Mouse (Mus musculus) testis, adult 2 months (tissue): ENCODE results near the gene Fto.

Source experiments
- CTCF ChIP-seq: fragments of 200-500 bp; IDR thresholded peaks from 2 replicates; pipeline ENCODE4 v1.5.1; 2012; ENCODE audit warnings: low read depth, mild to moderate bottlenecking, inconsistent platforms, low read length, moderate library complexity; ENCODE audit not compliant: control insufficient read depth, insufficient read depth, insufficient replicate concordance
- POLR2A ChIP-seq: fragments of 200-500 bp; IDR thresholded peaks from 2 replicates; pipeline ENCODE4 v1.6.1; 2012; ENCODE audit warnings: low read depth, mild to moderate bottlenecking, inconsistent platforms, low read length, moderate library complexity; ENCODE audit not compliant: control insufficient read depth

DNA sequence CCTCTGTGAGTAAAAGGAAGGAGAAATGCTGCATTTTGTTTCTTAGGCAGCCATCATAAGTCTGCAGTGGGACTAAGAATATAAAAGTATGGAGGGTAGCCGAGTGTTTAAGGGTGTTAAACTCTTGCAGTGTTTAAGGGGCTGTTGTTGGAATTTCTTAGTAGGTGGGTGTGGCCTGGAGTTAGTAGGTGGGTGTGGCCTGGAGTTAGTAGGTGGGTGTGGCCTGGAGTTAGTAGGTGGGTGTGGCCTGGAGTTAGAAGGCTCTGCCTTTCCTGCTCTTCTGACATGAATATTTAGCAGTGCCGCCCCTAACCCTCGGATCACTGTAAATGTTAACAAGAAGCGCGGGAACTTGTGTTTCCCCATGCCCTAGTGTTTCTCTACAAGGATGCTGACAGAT is 39.7 kb downstream of the Fto start:
- no peak for TF ChIP-seq POLR2A
- no peak for TF ChIP-seq CTCF
